Mouse (Mus musculus): ENCODE data around the gene Trim69. TPM values are rescaled to one million over a fixed set of nuclear protein-coding genes. Genes with fewer than 3 reads are reported as not detected.

Gene Trim69
- polyA plus RNA-seq, 1 experiment from 2014 or later: not detected

GRCm38 (mm10) chr2:122149316-122149715, 11.2 kb upstream of the Trim69 start:
- H3K27ac ChIP-seq (ENCODE audit: low read length): no peak overlapping the region
- H3K9me3 ChIP-seq (replicated peaks; ENCODE audit: control insufficient read depth, low read length): no peaks in the 10 kb centered on the region
- peak overlapping the region; percentile 93 for H3K4me3 ChIP-seq (ENCODE audit: low read length)
- peak overlapping the region; percentile 80 for H3K4me2 ChIP-seq (ENCODE audit: low read depth, low read length)
- H3K36me3 ChIP-seq (ENCODE audit: control insufficient read depth, insufficient read depth): peaks cover 8% of the 10 kb centered on the region
- H3K27me3 ChIP-seq (ENCODE audit: control insufficient read depth, insufficient read depth, low read length): no peaks in the 10 kb centered on the region
- H3K9ac ChIP-seq (ENCODE audit: low read length): no peak overlapping the region
- peaks cover 10% of the 10 kb centered on the region for H3K4me1 ChIP-seq (ENCODE audit: control insufficient read depth, insufficient read depth, low read length)
- 85% methylated on average over 6 of the region's 6 CpGs for WGBS
- no peak for ATAC-seq (replicated peaks; ENCODE audit: extremely low read depth, insufficient read depth, low FRiP score)

- Histone ChIP-seq H3K4me3 (ENCODE audit: low read length) (no peak overlapping the region), H3K27me3 (ENCODE audit: control insufficient read depth, insufficient read depth, low read length) (no peaks in the 10 kb centered on the region), H3K27ac (ENCODE audit: low read length) (no peak overlapping the region), H3K4me2 (ENCODE audit: low read depth, low read length) (no peak overlapping the region; the same call in 1 of the 2 replicates), H3K9ac (ENCODE audit: low read length) (no peak overlapping the region), H3K9me3 (replicated peaks; ENCODE audit: control insufficient read depth, low read length) (no peaks in the 10 kb centered on the region), H3K36me3 (ENCODE audit: control insufficient read depth, insufficient read depth) (peaks cover 9% of the 10 kb centered on the region), H3K4me1 (ENCODE audit: control insufficient read depth, insufficient read depth, low read length) (peaks cover 10% of the 10 kb centered on the region)
- ATAC-seq (replicated peaks; ENCODE audit: extremely low read depth, insufficient read depth, low FRiP score): no peak
- 85% methylated on average over 3 of the region's 3 CpGs for WGBS
Measured at GRCm38 (mm10) chr2:122149716-122150115, 10.8 kb upstream of the Trim69 start.

GRCm38 (mm10) chr2:122151221-122151620, 9.3 kb upstream of the Trim69 start:
- peaks cover 9% of the 10 kb centered on the region for H3K36me3 ChIP-seq (ENCODE audit: control insufficient read depth, insufficient read depth)
- H3K9ac ChIP-seq (ENCODE audit: low read length): no peak overlapping the region
- no peak overlapping the region for H3K27ac ChIP-seq (ENCODE audit: low read length)
- WGBS: 88% methylated on average over 1 of the region's 1 CpGs
- peaks cover 10% of the 10 kb centered on the region for H3K4me1 ChIP-seq (ENCODE audit: control insufficient read depth, insufficient read depth, low read length)
- H3K4me2 ChIP-seq (ENCODE audit: low read depth, low read length): no peak overlapping the region
- no peak for ATAC-seq (replicated peaks; ENCODE audit: extremely low read depth, insufficient read depth, low FRiP score)
- H3K9me3 ChIP-seq (replicated peaks; ENCODE audit: control insufficient read depth, low read length): no peaks in the 10 kb centered on the region
- no peaks in the 10 kb centered on the region for H3K27me3 ChIP-seq (ENCODE audit: control insufficient read depth, insufficient read depth, low read length)
- no peak overlapping the region for H3K4me3 ChIP-seq (ENCODE audit: low read length)

GRCm38 (mm10) chr2:122152850-122153249, 7.7 kb upstream of the Trim69 start:
- ATAC-seq (replicated peaks; ENCODE audit: extremely low read depth, insufficient read depth, low FRiP score): no peak
- Histone ChIP-seq H3K4me3 (ENCODE audit: low read length) (no peak overlapping the region), H3K36me3 (ENCODE audit: control insufficient read depth, insufficient read depth) (peaks cover 9% of the 10 kb centered on the region), H3K9ac (ENCODE audit: low read length) (no peak overlapping the region), H3K27me3 (ENCODE audit: control insufficient read depth, insufficient read depth, low read length) (no peaks in the 10 kb centered on the region), H3K9me3 (replicated peaks; ENCODE audit: control insufficient read depth, low read length) (no peaks in the 10 kb centered on the region), H3K4me1 (ENCODE audit: control insufficient read depth, insufficient read depth, low read length) (0 out of 2 replicates have a peak, but pooled peaks cover 4% of the 10 kb centered on the region), H3K27ac (ENCODE audit: low read length) (no peak overlapping the region), H3K4me2 (ENCODE audit: low read depth, low read length) (no peak overlapping the region)
- 71% methylated on average over 3 of the region's 3 CpGs for WGBS

GRCm38 (mm10) chr2:122153681-122154365, 6.7 kb upstream of the Trim69 start:
- peaks cover 8% of the 10 kb centered on the region for H3K4me1 ChIP-seq (ENCODE audit: control insufficient read depth, insufficient read depth, low read length)
- peaks cover 9% of the 10 kb centered on the region for H3K36me3 ChIP-seq (ENCODE audit: control insufficient read depth, insufficient read depth)
- WGBS: 80% methylated on average over 7 of the region's 7 CpGs
- H3K9me3 ChIP-seq (replicated peaks; ENCODE audit: control insufficient read depth, low read length): no peaks in the 10 kb centered on the region
- no peaks in the 10 kb centered on the region for H3K27me3 ChIP-seq (ENCODE audit: control insufficient read depth, insufficient read depth, low read length)
- no peak overlapping the region for H3K9ac ChIP-seq (ENCODE audit: low read length)
- no peak overlapping the region for H3K4me2 ChIP-seq (ENCODE audit: low read depth, low read length)
- H3K4me3 ChIP-seq (ENCODE audit: low read length): no peak overlapping the region
- no peak overlapping the region for H3K27ac ChIP-seq (ENCODE audit: low read length)
- ATAC-seq (replicated peaks; ENCODE audit: extremely low read depth, insufficient read depth, low FRiP score): no peak

GRCm38 (mm10) chr2:122154479-122154878, 6.0 kb upstream of the Trim69 start:
- ATAC-seq (replicated peaks; ENCODE audit: extremely low read depth, insufficient read depth, low FRiP score): no peak
- Histone ChIP-seq H3K9me3 (replicated peaks; ENCODE audit: control insufficient read depth, low read length) (no peaks in the 10 kb centered on the region), H3K9ac (ENCODE audit: low read length) (no peak overlapping the region), H3K27me3 (ENCODE audit: control insufficient read depth, insufficient read depth, low read length) (no peaks in the 10 kb centered on the region), H3K4me2 (ENCODE audit: low read depth, low read length) (no peak overlapping the region), H3K27ac (ENCODE audit: low read length) (no peak overlapping the region), H3K4me1 (ENCODE audit: control insufficient read depth, insufficient read depth, low read length) (peaks cover 9% of the 10 kb centered on the region), H3K4me3 (ENCODE audit: low read length) (no peak overlapping the region), H3K36me3 (ENCODE audit: control insufficient read depth, insufficient read depth) (peaks cover 9% of the 10 kb centered on the region)
- WGBS: 90% methylated on average over 2 of the region's 2 CpGs

GRCm38 (mm10) chr2:122155292-122155691, 5.2 kb upstream of the Trim69 start:
- Histone ChIP-seq H3K4me2 (ENCODE audit: low read depth, low read length) (no peak overlapping the region), H3K27ac (ENCODE audit: low read length) (no peak overlapping the region), H3K9ac (ENCODE audit: low read length) (no peak overlapping the region), H3K9me3 (replicated peaks; ENCODE audit: control insufficient read depth, low read length) (no peaks in the 10 kb centered on the region), H3K27me3 (ENCODE audit: control insufficient read depth, insufficient read depth, low read length) (no peaks in the 10 kb centered on the region), H3K36me3 (ENCODE audit: control insufficient read depth, insufficient read depth) (peaks cover 9% of the 10 kb centered on the region), H3K4me3 (ENCODE audit: low read length) (no peak overlapping the region), H3K4me1 (ENCODE audit: control insufficient read depth, insufficient read depth, low read length) (peaks cover 9% of the 10 kb centered on the region)
- 84% methylated on average over 2 of the region's 2 CpGs for WGBS
- ATAC-seq (replicated peaks; ENCODE audit: extremely low read depth, insufficient read depth, low FRiP score): no peak

GRCm38 (mm10) chr2:122156051-122156700, 4.3 kb upstream of the Trim69 start:
- no peak overlapping the region for H3K9ac ChIP-seq (ENCODE audit: low read length)
- 82% methylated on average over 4 of the region's 4 CpGs for WGBS
- ATAC-seq (replicated peaks; ENCODE audit: extremely low read depth, insufficient read depth, low FRiP score): no peak
- no peak overlapping the region for H3K4me3 ChIP-seq (ENCODE audit: low read length)
- peaks cover 11% of the 10 kb centered on the region for H3K4me1 ChIP-seq (ENCODE audit: control insufficient read depth, insufficient read depth, low read length)
- no peak overlapping the region for H3K27ac ChIP-seq (ENCODE audit: low read length)
- H3K9me3 ChIP-seq (replicated peaks; ENCODE audit: control insufficient read depth, low read length): no peaks in the 10 kb centered on the region
- peaks cover 5% of the 10 kb centered on the region for H3K36me3 ChIP-seq (ENCODE audit: control insufficient read depth, insufficient read depth)
- H3K27me3 ChIP-seq (ENCODE audit: control insufficient read depth, insufficient read depth, low read length): no peaks in the 10 kb centered on the region
- no peak overlapping the region for H3K4me2 ChIP-seq (ENCODE audit: low read depth, low read length)

GRCm38 (mm10) chr2:122157561-122157960, 2.9 kb upstream of the Trim69 start:
- Histone ChIP-seq H3K27me3 (ENCODE audit: control insufficient read depth, insufficient read depth, low read length) (no peaks in the 10 kb centered on the region), H3K4me2 (ENCODE audit: low read depth, low read length) (no peak overlapping the region), H3K4me1 (ENCODE audit: control insufficient read depth, insufficient read depth, low read length) (peaks cover 17% of the 10 kb centered on the region), H3K36me3 (ENCODE audit: control insufficient read depth, insufficient read depth) (peaks cover 5% of the 10 kb centered on the region), H3K4me3 (ENCODE audit: low read length) (no peak overlapping the region), H3K27ac (ENCODE audit: low read length) (no peak overlapping the region), H3K9me3 (replicated peaks; ENCODE audit: control insufficient read depth, low read length) (no peaks in the 10 kb centered on the region), H3K9ac (ENCODE audit: low read length) (no peak overlapping the region)
- ATAC-seq (replicated peaks; ENCODE audit: extremely low read depth, insufficient read depth, low FRiP score): no peak

Measured in heart, embryonic 16.5 days (tissue).